Mouse (Mus musculus): Measurements from ENCODE around the gene Gzmm. TPM values are rescaled to one million over a fixed set of nuclear protein-coding genes. Genes with fewer than 3 reads are reported as not detected.

Gzmm gene
- polyA plus RNA-seq, 2 experiments, result 0.66 to 1.1 TPM

- Histone ChIP-seq H3K27me3 (ENCODE audit: control insufficient read depth, insufficient read depth, low read length) (no peaks in the 10 kb centered on the region), H3K9me3 (ENCODE audit: control insufficient read depth, low read length) (peaks cover 50% of the 10 kb centered on the region), H3K4me2 (replicated peaks; ENCODE audit: low read depth, low read length, severe bottlenecking) (no peak overlapping the region), H3K36me3 (ENCODE audit: control insufficient read depth, insufficient read depth, low read length) (peaks cover 76% of the 10 kb centered on the region), H3K4me3 (replicated peaks; ENCODE audit: low read length) (no peak overlapping the region), H3K27ac (replicated peaks; ENCODE audit: low read depth, low read length) (no peak overlapping the region), H3K9ac (ENCODE audit: low read depth, low read length, severe bottlenecking) (no peak overlapping the region), H3K4me1 (ENCODE audit: control insufficient read depth, insufficient read depth, low read length) (no peaks in the 10 kb centered on the region)
- DNase-seq (ENCODE audit: low spot score), result no peak
- ATAC-seq (ENCODE audit: low FRiP score, low read depth), result no peak
- WGBS, result 88% methylated on average over 14 of the region's 14 CpGs
- TF ChIP-seq POLR2A (IDR thresholded peaks at IDR 0.05; ENCODE audit: borderline replicate concordance, extremely low read depth, insufficient read depth, insufficient read length), result no peak
These were observed 47.9 kb downstream of the Gzmm start for GRCm38 (mm10) chr10:79736706-79737105.

- Histone ChIP-seq H3K27ac (replicated peaks; ENCODE audit: low read depth, low read length) (no peak overlapping the region), H3K4me1 (ENCODE audit: control insufficient read depth, insufficient read depth, low read length) (no peaks in the 10 kb centered on the region), H3K36me3 (ENCODE audit: control insufficient read depth, insufficient read depth, low read length) (peaks cover 88% of the 10 kb centered on the region), H3K4me3 (replicated peaks; ENCODE audit: low read length) (no peak overlapping the region), H3K9me3 (ENCODE audit: control insufficient read depth, low read length) (peaks cover 50% of the 10 kb centered on the region), H3K4me2 (replicated peaks; ENCODE audit: low read depth, low read length, severe bottlenecking) (no peak overlapping the region), H3K27me3 (ENCODE audit: control insufficient read depth, insufficient read depth, low read length) (no peaks in the 10 kb centered on the region), H3K9ac (ENCODE audit: low read depth, low read length, severe bottlenecking) (no peak overlapping the region)
- no peak for DNase-seq (ENCODE audit: low spot score)
- no peak for TF ChIP-seq POLR2A (IDR thresholded peaks at IDR 0.05; ENCODE audit: borderline replicate concordance, extremely low read depth, insufficient read depth, insufficient read length)
- 93% methylated on average over 10 of the region's 10 CpGs for WGBS
- ATAC-seq (ENCODE audit: low FRiP score, low read depth), result no peak
These were observed 49.4 kb downstream of the Gzmm start for GRCm38 (mm10) chr10:79738259-79738658.

GRCm38 (mm10) chr10:79739234-79739633 is 50.4 kb downstream of the Gzmm start:
- no peak for DNase-seq (ENCODE audit: low spot score)
- H3K27me3 ChIP-seq (ENCODE audit: control insufficient read depth, insufficient read depth, low read length), result no peaks in the 10 kb centered on the region
- no peak overlapping the region for H3K4me2 ChIP-seq (replicated peaks; ENCODE audit: low read depth, low read length, severe bottlenecking)
- WGBS, result over 99% methylated on average over 28 of the region's 28 CpGs
- H3K4me3 ChIP-seq (replicated peaks; ENCODE audit: low read length), result no peak overlapping the region
- no peak overlapping the region for H3K9ac ChIP-seq (ENCODE audit: low read depth, low read length, severe bottlenecking)
- H3K9me3 ChIP-seq (ENCODE audit: control insufficient read depth, low read length), result peaks cover 50% of the 10 kb centered on the region
- H3K36me3 ChIP-seq (ENCODE audit: control insufficient read depth, insufficient read depth, low read length), result peaks cover 92% of the 10 kb centered on the region
- no peak for ATAC-seq (ENCODE audit: low FRiP score, low read depth)
- H3K27ac ChIP-seq (replicated peaks; ENCODE audit: low read depth, low read length), result no peak overlapping the region
- TF ChIP-seq POLR2A (IDR thresholded peaks at IDR 0.05; ENCODE audit: borderline replicate concordance, extremely low read depth, insufficient read depth, insufficient read length), result no peak
- H3K4me1 ChIP-seq (ENCODE audit: control insufficient read depth, insufficient read depth, low read length), result no peaks in the 10 kb centered on the region

- H3K4me1 ChIP-seq (ENCODE audit: control insufficient read depth, insufficient read depth, low read length), result peaks cover 4% of the 10 kb centered on the region; the same call in 1 of the 2 replicates
- H3K9ac ChIP-seq (ENCODE audit: low read depth, low read length, severe bottlenecking), result no peak overlapping the region
- TF ChIP-seq POLR2A (IDR thresholded peaks at IDR 0.05; ENCODE audit: borderline replicate concordance, extremely low read depth, insufficient read depth, insufficient read length), result no peak
- peaks cover 50% of the 10 kb centered on the region for H3K9me3 ChIP-seq (ENCODE audit: control insufficient read depth, low read length)
- H3K27me3 ChIP-seq (ENCODE audit: control insufficient read depth, insufficient read depth, low read length), result no peaks in the 10 kb centered on the region
- peaks cover 85% of the 10 kb centered on the region for H3K36me3 ChIP-seq (ENCODE audit: control insufficient read depth, insufficient read depth, low read length)
- DNase-seq (ENCODE audit: low spot score) (no peak), ATAC-seq (ENCODE audit: low FRiP score, low read depth) (no peak)
- 85% methylated on average over 11 of the region's 11 CpGs for WGBS
- H3K4me2 ChIP-seq (replicated peaks; ENCODE audit: low read depth, low read length, severe bottlenecking), result no peak overlapping the region
- no peak overlapping the region for H3K4me3 ChIP-seq (replicated peaks; ENCODE audit: low read length)
- no peak overlapping the region for H3K27ac ChIP-seq (replicated peaks; ENCODE audit: low read depth, low read length)
These were observed 52.0 kb downstream of the Gzmm start for GRCm38 (mm10) chr10:79740863-79741262.

GRCm38 (mm10) chr10:79743161-79743560 is 54.3 kb downstream of the Gzmm start:
- WGBS, result 88% methylated on average over 11 of the region's 11 CpGs
- H3K36me3 ChIP-seq (ENCODE audit: control insufficient read depth, insufficient read depth, low read length), result peaks cover 62% of the 10 kb centered on the region

More at GRCm38 (mm10) chr10:79743161-79743560, 54.3 kb downstream of the Gzmm start:
- H3K27me3 ChIP-seq (ENCODE audit: control insufficient read depth, insufficient read depth, low read length), result no peaks in the 10 kb centered on the region
- ATAC-seq (ENCODE audit: low FRiP score, low read depth), result no peak
- no peak for TF ChIP-seq POLR2A (IDR thresholded peaks at IDR 0.05; ENCODE audit: borderline replicate concordance, extremely low read depth, insufficient read depth, insufficient read length)
- no peak overlapping the region for H3K9ac ChIP-seq (ENCODE audit: low read depth, low read length, severe bottlenecking)
- no peak overlapping the region for H3K27ac ChIP-seq (replicated peaks; ENCODE audit: low read depth, low read length)
- H3K4me1 ChIP-seq (ENCODE audit: control insufficient read depth, insufficient read depth, low read length), result peaks cover 4% of the 10 kb centered on the region; the same call in 1 of the 2 replicates
- H3K9me3 ChIP-seq (ENCODE audit: control insufficient read depth, low read length), result peaks cover 35% of the 10 kb centered on the region
- H3K4me2 ChIP-seq (replicated peaks; ENCODE audit: low read depth, low read length, severe bottlenecking), result no peak overlapping the region
- no peak overlapping the region for H3K4me3 ChIP-seq (replicated peaks; ENCODE audit: low read length)
- DNase-seq (ENCODE audit: low spot score), result no peak

Measured in limb, embryonic 14.5 days (tissue).